Mouse (Mus musculus) adrenal gland, adult 2 months (tissue): Measurements from ENCODE around the gene Rpl18a. TPM values are rescaled to one million over a fixed set of nuclear protein-coding genes. Genes with fewer than 3 reads are reported as not detected.
A peak's percentile ranks its signal among the peaks of the same experiment; 100 is the strongest.

Experiments
- DNase-seq: peaks from one replicate; pipeline ENCODE4 v3.0.0; 2021
- long read RNA-seq: library from polyadenylated mRNA; stranded (forward); transcript quantifications from one replicate; pipeline ENCODE4 v2.0.0, GENCODE M21; 2021
- polyA plus RNA-seq: library from polyadenylated mRNA; depleted of rRNA; stranded (reverse); fragments of >200 nt; gene quantifications from 2 replicates; pipeline ENCODE4 v1.2.3, GENCODE M21; 2012; rRNA removed
- total RNA-seq, 2 experiments: library from RNA; stranded (reverse); gene quantifications; 2 replicates each; pipeline ENCODE4 v1.2.3; 2021

Gene Rpl18a
- total RNA-seq: 1,000 to 10,000 TPM; 1,392 to 1,465 TPM
- polyA plus RNA-seq: 4,067 and 4,322 TPM in 2 replicates
- long read RNA-seq, transcript Rpl18a-201 (5 exons, 1,260 nt): major isoform, 297 of 1,395 reads
- long read RNA-seq, partial matches to known transcripts: 1,094 of 1,395 reads
- long read RNA-seq, other reads (novel, unspliced or antisense): 2 of 1,395 reads

DNA sequence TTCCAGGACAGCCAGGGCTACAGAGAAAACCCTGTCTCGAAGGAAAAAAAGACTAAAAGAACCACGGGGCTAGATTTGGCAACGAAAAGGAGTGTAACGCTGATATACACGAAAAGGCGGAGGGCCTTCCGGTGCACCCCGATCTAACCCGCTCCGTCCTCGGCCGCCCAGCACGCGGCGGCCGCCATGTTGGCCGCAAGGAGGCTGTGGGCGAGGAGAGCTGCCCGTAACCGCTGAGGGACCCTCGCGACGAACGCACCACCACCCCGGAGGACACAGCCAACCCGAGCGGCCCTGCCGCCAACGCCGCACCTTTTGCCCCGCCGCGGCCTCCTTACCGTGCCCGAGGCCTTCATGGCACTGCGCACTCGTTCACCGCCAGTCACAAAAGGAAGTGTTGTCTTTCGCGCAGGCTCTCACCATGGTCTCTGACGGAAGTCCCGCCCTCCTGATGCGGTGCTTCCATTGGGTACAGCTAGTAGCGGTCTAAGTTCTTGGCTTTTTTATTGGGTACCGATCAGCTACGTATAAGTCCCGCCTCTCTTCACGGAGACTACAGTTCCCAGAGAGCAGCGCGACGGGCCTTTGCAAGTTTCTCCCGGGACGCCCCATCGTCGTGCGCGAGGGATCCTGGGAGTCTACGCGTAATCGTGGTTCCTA lies at the start of gene Rpl18a:
TSS of gene Rpl18a (minus strand) at position 392 of the 660 bp plus-strand sequence.
- DNase-seq: peak; percentile 96

DNA sequence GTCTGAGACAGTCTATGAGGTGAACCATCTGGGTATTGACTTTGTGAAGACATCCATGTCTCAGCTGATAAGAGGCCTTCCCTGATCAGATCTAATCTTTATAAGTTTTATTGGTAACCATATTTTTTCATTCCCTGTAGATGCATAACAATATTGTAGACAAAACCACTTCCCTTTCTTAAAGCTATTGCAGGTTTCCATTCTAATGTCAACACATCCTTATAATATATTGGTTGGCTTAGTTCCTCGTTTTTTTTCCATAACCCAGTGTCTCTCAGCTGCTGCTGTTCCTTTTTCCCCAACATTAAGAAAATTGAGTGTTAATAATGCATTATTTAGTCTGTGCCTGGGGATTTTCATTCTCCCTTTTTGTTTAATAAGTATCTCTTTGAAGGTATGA lies 46.0 kb upstream of the Rpl18a start:
- no peak for DNase-seq

GRCm38 (mm10) chr8:70941478-70941877 lies 44.3 kb upstream of the Rpl18a start:
- DNase-seq: no peak

DNA sequence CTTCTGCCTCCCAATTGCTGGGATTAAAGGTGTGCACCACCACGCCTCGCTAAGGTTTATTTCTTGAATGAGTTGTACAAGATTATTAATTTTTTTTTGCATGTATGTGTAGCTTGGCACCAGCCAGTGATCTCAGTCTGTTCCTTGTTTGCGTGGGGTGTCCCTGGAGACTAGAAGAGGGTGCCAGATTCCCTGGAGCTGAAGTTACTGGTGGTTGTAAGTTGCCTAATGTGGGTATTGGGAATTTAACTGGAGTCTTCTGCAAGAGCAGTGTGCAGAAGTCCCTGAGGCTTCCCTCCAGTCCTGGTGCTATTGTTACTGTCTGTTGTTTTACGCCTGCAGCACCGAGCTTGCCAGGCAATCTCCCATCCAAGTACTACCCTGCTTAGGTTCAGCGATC lies 40.0 kb upstream of the Rpl18a start:
- DNase-seq: no peak

DNA sequence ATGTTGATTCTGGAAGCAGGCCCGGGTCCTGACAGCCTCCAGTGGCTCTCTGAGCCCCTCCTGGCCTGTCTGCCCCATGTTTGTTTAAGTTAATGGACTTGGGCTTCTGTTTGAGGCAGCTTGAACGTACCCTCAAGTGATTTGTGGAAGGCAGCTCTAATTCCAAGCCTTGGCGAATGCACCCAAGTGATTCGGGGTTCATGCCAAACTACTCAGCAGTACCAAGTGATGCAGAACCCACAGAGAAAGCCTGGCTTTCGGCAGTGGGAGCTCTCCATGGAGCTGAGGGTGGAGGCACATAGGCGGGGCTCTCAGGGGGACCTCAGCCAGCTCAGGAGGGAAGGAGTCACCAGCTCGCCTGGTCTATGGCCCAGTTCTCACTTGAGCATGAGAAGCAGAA lies 37.6 kb upstream of the Rpl18a start:
- DNase-seq: no peak

GRCm38 (mm10) chr8:70933036-70933435 lies 35.8 kb upstream of the Rpl18a start:
- no peak for DNase-seq

- no peak for DNase-seq
Observed at GRCm38 (mm10) chr8:70931731-70932130, 34.5 kb upstream of the Rpl18a start.

GRCm38 (mm10) chr8:70928778-70929322 lies 31.6 kb upstream of the Rpl18a start:
- DNase-seq: no peak

- no peak for DNase-seq
Observed at GRCm38 (mm10) chr8:70928096-70928495, 30.9 kb upstream of the Rpl18a start.

DNA sequence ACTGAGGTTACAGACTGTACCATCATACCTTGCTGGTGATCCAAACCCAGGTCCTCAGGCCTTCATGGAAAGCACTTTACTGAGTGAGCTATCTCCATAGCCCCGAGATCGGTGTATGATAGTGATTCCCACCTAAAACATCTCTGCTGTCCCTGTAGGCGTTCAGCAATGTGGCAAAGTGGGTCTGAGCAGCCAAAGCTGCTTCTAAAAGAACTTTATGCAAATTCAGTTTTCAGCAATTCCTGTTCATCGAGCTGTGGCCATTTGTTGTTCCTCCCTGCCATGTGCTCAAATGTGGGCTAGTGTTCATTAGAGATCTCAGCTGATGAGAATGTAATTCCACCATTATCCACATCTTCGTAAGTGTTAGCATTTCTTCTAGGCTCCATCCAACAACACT lies 29.2 kb upstream of the Rpl18a start:
- DNase-seq: no peak

DNA sequence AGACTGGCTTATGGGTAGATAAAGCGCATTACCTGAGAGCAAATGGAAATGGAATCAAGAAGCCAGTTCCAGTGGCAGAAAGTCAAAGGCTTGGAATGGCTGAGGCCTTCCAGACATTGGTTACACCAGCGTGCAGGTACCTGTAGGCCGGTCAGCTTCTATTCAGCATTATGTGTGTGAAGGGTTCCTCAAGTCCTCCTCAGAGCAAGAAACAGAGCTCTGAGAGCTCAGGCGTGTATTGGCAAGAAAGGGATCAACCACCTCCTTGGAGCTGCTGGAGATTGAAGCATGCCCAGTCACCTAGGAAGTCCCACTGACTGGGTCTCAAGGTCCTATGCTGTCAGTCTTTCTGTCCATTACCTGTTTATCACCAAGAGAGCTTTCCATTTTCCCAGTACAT lies 28.5 kb upstream of the Rpl18a start:
- no peak for DNase-seq

GRCm38 (mm10) chr8:70924151-70924550 lies 26.9 kb upstream of the Rpl18a start:
- no peak for DNase-seq

DNA sequence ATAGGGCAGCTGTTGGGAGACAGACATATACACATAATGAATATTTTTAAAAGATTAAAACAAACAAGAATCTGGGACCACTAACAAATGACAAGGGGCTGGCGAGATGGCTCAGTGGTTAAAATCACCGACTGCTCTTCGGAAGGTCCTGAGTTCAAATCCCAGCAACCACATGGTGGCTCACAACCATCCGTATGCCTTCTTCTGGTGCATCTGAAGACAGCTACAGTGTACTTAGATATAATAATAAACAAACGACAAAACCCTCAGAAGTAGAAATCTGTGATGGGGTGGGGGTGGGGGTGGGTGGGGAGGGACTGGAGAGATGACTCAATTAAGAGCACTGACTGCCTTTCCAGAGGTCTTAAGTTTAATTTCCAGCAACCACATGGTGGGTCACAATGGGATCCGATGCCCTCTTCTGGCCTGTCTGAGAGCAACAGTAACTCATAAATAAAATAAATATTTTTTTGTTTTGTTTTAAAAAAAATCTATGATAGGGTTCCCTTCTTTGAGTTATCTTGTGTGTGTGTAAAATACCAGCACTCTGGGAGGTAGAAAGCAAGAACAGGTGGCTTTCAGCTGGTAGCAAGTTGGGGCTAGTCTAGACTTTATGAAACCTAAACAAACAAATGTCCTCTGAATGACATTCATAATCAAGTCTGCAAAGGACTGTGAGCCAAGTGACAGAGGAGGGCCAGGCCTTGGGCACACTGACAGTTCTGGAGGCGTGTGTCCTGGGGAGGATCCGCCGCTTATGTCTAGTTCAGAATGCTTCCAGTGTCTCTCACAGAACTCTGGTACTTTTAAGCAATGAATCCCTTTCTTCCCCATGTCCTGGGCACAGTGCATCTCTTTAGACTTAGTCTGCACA lies 23.1 kb upstream of the Rpl18a start:
- no peak for DNase-seq

DNA sequence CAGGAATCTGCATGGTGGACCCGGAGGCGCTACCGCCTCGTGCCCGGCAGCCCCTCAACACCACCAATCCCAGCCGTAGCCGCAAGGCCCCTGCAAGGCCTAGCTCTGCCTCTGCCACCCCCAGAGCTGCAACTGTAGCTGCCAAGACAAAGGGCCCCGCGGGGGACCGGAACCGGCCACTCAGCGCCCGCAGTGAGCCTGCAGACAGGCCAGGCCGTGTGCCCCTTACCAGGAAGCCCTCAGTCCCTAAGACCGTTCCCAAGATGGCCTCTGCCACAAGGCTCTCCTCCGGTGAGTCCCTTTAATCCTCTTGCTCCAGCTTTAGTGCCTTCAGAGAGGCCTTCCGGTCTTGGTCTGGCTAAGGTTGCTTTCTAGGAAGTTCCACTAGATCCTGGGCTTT lies 17.5 kb upstream of the Rpl18a start:
- no peak for DNase-seq

DNA sequence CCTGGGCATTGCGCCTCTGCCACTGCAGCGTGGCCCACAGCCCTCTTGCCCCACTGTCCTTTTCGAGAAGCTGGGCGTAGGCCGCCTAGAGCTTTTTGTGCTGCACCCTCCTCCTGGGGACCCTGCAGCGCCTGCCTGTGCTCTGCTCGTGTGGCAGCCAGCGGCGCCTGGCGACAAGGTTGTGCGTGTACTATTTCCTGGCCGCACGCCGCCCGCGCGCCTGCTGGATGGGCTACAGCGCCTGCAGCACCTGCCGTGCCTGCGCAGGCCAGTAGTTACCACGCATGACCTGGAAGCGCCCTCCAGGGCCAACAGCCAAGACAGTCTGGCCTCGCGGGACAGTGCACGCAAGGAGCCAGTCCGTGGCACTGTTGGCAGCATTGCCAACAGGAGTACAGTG lies 16.3 kb upstream of the Rpl18a start:
- no peak for DNase-seq

DNA sequence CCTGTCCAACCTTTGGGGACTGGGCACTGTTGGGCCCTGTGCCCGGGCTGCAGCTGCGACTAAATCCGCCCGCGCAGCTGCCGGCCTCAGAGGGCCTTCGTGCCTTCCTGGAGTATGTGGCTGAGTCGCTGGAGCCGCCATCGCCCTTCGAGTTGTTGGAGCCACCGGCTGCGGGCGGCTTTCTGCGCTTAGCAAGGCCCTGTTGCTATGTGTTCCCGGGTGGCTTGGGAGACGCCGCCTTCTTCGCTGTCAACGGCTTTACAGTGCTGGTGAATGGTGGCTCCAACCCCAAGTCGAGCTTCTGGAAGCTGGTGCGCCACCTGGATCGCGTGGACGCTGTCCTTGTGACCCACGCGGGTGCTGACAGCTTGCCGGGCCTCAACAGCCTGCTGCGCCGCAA lies 15.7 kb upstream of the Rpl18a start:
- no peak for DNase-seq

DNA sequence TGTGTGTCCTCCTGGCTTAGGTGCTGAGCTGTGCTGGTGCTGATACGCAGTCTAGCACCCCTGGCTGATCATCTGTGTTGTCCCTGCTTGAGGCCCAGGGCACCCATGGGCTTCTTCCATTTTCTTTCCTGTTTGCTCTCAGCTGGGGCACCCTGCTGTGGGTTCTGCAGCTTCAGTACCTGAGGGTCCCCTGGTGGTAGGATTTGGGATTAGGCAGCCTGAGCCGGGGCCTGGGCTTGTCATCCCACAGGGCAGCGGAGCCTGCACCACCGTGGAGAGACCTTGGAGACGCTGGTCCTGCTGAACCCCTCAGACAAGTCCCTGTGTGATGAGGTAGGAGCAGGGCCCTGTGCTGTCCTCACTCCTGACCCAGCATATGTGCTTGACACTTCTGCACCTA lies 14.4 kb upstream of the Rpl18a start:
- DNase-seq: no peak

DNA sequence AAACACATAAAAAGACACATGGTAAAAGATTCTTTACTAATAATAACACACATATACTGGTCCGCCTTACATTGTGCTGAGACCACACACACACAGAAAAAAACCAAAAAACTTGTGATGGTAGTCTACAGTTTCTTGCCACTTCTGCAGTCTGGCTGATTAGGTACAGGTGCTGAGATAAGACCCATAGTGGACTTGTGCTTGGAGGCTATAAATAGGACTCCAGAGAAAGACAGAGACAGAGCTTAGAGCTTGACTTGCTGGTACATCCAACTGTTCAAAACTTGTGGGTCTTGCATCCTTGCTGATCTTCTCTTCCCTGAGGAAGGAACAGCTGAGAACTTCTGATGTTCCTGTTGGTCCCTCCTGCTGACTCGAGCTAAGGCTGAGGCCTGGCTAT lies 10.3 kb upstream of the Rpl18a start:
- no peak for DNase-seq

- peak; percentile 85 for DNase-seq
Observed at GRCm38 (mm10) chr8:70905831-70906736, 8.9 kb upstream of the Rpl18a start, which contains the start of gene Map1s. TSS of gene Map1s (plus strand) at chr8:70905932.

GRCm38 (mm10) chr8:70905463-70905830 lies 8.2 kb upstream of the Rpl18a start:
- DNase-seq: no peak

DNA sequence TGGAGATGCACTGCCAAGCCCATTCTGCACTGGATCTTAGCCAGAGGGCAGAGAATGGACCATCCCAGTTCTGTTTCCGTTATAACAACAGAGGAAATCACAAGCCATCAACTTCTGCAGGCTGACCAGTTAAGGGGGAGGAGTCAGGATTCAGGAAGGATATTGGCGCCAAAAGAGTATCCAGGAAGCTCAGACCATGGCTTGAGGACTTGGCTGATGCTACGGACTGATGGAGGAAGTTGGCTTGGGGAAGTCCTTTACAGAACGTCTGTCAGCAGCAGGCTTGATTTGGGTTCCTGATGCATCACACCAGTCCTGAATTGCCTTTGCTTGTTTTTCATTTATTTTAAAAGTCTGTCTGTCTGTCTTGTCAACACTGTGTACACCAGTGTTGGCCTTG lies 7.3 kb upstream of the Rpl18a start:
- DNase-seq: peak; percentile 48

- DNase-seq: no peak
Observed at GRCm38 (mm10) chr8:70903582-70903981, 6.4 kb upstream of the Rpl18a start.
